Mouse (Mus musculus) heart, adult 2 months (tissue): ENCODE results near the gene Wfikkn2.

ENCODE experiments used
- CTCF ChIP-seq: fragments of 200-600 bp; IDR thresholded peaks from 2 replicates; pipeline ENCODE4 v1.8.1; 2022; ENCODE audit warnings: antibody characterized with exemption, mild to moderate bottlenecking, moderate library complexity
- EP300 ChIP-seq: fragments of 200-500 bp; IDR thresholded peaks from 2 replicates; pipeline ENCODE4 v1.6.1; 2011; ENCODE audit warnings: low read depth, low read length, control low read depth; ENCODE audit not compliant: insufficient read depth
- POLR2A ChIP-seq: fragments of 200-500 bp; IDR thresholded peaks from 2 replicates; pipeline ENCODE4 v1.6.1; 2011; ENCODE audit warnings: mild to moderate bottlenecking, low read depth, low read length, control low read depth; ENCODE audit not compliant: insufficient read depth

GRCm38 (mm10) chr11:94276869-94277337 is 31.1 kb upstream of the Wfikkn2 start:
- peak; percentile 97 for TF ChIP-seq CTCF
- TF ChIP-seq EP300: peak; percentile 98
- 0 out of 2 replicates have a peak, but pooled peaks have one; percentile 11 for TF ChIP-seq POLR2A
